Mouse (Mus musculus) brain, adult 10 weeks (tissue): ENCODE results near the gene Twist1. TPM values are rescaled to one million over a fixed set of nuclear protein-coding genes. Genes with fewer than 3 reads are reported as not detected.

Experiments used
- polyA plus RNA-seq: library from polyadenylated mRNA; stranded (reverse); fragments of 350-450 nt; fragmentation: Illumina TruSeq; extraction: RNeasy Lipid Tissue Mini Kit (QIAGEN cat#74804); gene quantifications from one replicate; pipeline ENCODE4 v1.2.3, GENCODE M21; 2015; ENCODE audit warnings: low read depth, low replicate concordance

The Twist1 gene
- polyA plus RNA-seq, result 0.83 TPM

DNA sequence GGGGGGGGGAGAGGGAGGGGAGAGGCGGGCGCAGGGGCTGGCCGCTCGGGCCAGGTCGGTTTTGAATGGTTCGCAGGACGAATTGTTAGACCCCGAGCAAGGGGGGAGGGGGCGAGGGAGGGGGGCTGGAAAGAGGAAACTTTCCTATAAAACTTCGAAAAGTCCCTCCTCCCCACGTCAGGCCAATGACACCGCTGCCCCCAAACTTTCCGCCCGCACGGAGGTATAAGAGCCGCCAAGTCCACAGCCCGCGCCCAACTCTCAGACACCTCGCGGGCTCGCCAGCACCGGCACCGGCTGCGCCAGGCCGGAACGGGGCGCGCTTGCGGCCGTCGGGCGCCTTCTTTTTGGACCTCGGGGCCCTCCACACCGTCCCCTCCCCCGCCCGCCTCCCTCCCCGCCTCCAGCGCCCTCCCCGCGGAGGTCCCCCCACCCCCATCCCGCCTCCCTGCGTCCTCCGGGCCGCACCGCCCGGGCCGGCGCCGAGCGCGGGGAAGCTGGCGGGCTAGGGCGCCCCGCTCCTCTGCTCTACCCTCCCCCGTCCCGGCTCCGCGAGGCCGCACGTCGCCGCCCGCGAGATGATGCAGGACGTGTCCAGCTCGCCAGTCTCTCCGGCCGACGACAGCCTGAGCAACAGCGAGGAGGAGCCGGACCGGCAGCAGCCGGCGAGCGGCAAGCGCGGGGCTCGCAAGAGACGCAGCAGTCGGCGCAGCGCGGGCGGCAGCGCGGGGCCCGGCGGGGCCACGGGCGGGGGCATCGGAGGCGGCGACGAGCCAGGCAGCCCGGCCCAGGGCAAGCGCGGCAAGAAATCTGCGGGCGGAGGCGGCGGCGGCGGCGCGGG, at the start of gene Twist1:
Gene Twist1, plus strand, starts transcription at position 272 of the 841 bp plus-strand sequence.

DNA sequence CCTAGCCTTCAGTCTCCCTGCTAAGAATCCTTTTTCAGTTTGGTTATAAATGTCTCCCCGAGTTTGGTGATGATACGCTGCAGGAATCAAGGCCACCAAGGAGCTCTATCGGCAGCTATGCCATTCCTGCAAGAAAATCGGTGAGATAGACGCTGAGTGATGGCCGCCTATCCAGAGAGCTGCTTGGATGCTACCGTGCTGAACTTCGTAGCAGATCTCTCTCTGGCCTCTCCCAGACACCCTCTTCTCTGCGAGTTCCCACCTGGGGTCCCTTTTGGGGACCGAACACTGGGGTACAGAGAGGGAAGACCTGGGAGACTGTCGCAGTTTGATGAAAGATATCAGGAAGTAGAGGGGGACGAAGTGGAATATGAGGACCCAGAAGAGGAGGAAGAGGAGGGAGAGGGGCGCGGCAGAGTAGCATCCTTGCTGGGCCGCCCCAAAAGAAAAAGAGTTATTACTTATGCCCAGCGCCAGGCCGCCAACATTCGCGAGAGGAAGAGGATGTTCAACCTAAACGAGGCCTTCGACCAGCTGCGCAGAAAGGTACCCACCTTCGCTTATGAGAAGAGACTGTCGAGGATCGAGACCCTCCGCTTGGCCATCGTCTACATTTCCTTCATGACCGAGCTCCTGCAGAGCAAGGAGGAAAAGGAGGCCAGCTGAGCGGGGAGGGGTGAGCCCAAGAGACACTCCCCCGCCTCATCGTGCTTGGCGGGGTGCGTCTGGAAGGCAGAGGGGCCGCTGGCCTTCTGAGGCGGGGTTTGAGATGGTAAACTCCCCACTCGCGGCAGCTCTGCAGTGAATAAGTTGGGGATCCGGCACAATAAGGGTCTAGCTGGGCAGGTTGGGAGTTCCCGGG, 28.9 kb upstream of the Twist1 start, which contains the start of gene Ferd3l:
Gene Ferd3l, plus strand, starts transcription at position 95 of the 862 bp plus-strand sequence.

Other genes starting within 250 kb of the Twist1 start
- 0.57 TPM for gene Ferd3l, start 29.2 kb upstream of the Twist1 start, polyA plus RNA-seq